Mouse (Mus musculus) MEL (cell line): ENCODE measurements at regions not wholly inside any gene's neighbourhood (a gene's known extent, or its start where the extent isn't known, plus 50 kb on each side); places are given as distances from the start of the nearest gene placed in this dataset.

Experiments
- DNase-seq: peaks from one replicate; pipeline ENCODE4 v3.0.0; 2011; ENCODE audit warnings: low read depth, low spot score
- H3K27ac ChIP-seq: 2 replicates; pipeline ENCODE4 v1.5.1; 2012; ENCODE audit warnings: low read depth, mild to moderate bottlenecking, control low read depth, low read length, moderate library complexity; ENCODE audit not compliant: control insufficient read depth
- H3K27me3 ChIP-seq, 2 experiments: fragments of 150-350 bp in 1 of 2; sonication (generic) in 1 of 2; 2 replicates each; pipeline ENCODE4 v1.6.1; 2012; ENCODE audit warnings: low read length in 2 of 2, mild to moderate bottlenecking in 2 of 2, improper control_type of control experiment in 1 of 2, moderate library complexity in 1 of 2; ENCODE audit not compliant: insufficient read depth in 2 of 2, control insufficient read depth in 1 of 2
- H3K36me3 ChIP-seq, 2 experiments: 2 replicates each; pipeline ENCODE4 v1.6.1; 2012 to 2014; ENCODE audit warnings: low read length in 2 of 2, improper control_type of control experiment in 1 of 2, inconsistent platforms in 1 of 2, mild to moderate bottlenecking in 1 of 2; ENCODE audit not compliant: insufficient read depth in 2 of 2, control insufficient read depth in 1 of 2
- H3K4me1 ChIP-seq, 2 experiments: fragments of 150-350 bp in 1 of 2; sonication (generic) in 1 of 2; 2 replicates each; pipeline ENCODE4 v1.6.1; 2012; ENCODE audit warnings: low read length in 2 of 2, improper control_type of control experiment in 1 of 2, mild to moderate bottlenecking in 1 of 2; ENCODE audit not compliant: insufficient read depth in 2 of 2, control insufficient read depth in 1 of 2
- H3K4me3 ChIP-seq, 2 experiments: fragments of 150-350 bp in 1 of 2; sonication (generic) in 1 of 2; 2 replicates each; pipeline ENCODE4 v1.5.1; 2012; ENCODE audit warnings: low read depth in 2 of 2, low read length in 2 of 2, mild to moderate bottlenecking in 2 of 2, moderate library complexity in 2 of 2, control low read depth in 1 of 2, improper control_type of control experiment in 1 of 2; ENCODE audit not compliant: control insufficient read depth in 1 of 2, insufficient read depth in 1 of 2
- H3K79me2 ChIP-seq: 2 replicates; pipeline ENCODE4 v1.6.1; 2012; ENCODE audit warnings: mild to moderate bottlenecking, low read length, moderate library complexity; ENCODE audit not compliant: control insufficient read depth, poor library complexity, insufficient read depth
- H3K9ac ChIP-seq: 2 replicates; pipeline ENCODE4 v1.6.1; 2012; ENCODE audit warnings: low read depth, mild to moderate bottlenecking, control low read depth, low read length, moderate library complexity; ENCODE audit not compliant: control insufficient read depth, poor library complexity, severe bottlenecking
- H3K9me3 ChIP-seq: fragments of 150-350 bp; sonication (generic); replicated peaks from 2 replicates; pipeline ENCODE4 v1.6.1; 2012; ENCODE audit warnings: mild to moderate bottlenecking, low read length, improper control_type of control experiment, moderate library complexity; ENCODE audit not compliant: insufficient read depth
- CHD1 ChIP-seq: IDR thresholded peaks from 2 replicates; pipeline ENCODE4 v1.6.1; 2012; ENCODE audit warnings: low read depth, mild to moderate bottlenecking, inconsistent platforms, low read length, improper control_type of control experiment
- CHD2 ChIP-seq: IDR thresholded peaks from 2 replicates; pipeline ENCODE4 v1.6.1; 2011; ENCODE audit warnings: low read length, improper control_type of control experiment
- CTCF ChIP-seq, 3 experiments: IDR thresholded peaks in 2 of 3; conservative IDR thresholded peaks in 1 of 3; 2 replicates each; pipeline ENCODE4 v1.5.1; 2011 to 2012; ENCODE audit warnings: low read length in 3 of 3, low read depth in 2 of 3, mild to moderate bottlenecking in 2 of 3, improper control_type of control experiment in 1 of 3, inconsistent platforms in 1 of 3, mixed read lengths in 1 of 3, moderate library complexity in 1 of 3; ENCODE audit not compliant: control insufficient read depth in 1 of 3, insufficient read depth in 1 of 3, poor library complexity in 1 of 3, severe bottlenecking in 1 of 3
- E2F4 ChIP-seq: IDR thresholded peaks from 2 replicates; pipeline ENCODE4 v1.6.1; 2011; ENCODE audit warnings: low read depth, low read length, improper control_type of control experiment, borderline replicate concordance
- EP300 ChIP-seq, 2 experiments: IDR thresholded peaks; 2 replicates each; pipeline ENCODE4 v1.6.1; 2011; ENCODE audit warnings: improper control_type of control experiment in 2 of 2, low read length in 2 of 2, low read depth in 1 of 2, mild to moderate bottlenecking in 1 of 2
- GABPA ChIP-seq: IDR thresholded peaks from 2 replicates; pipeline ENCODE4 v1.6.1; 2012; ENCODE audit warnings: low read depth, mild to moderate bottlenecking, inconsistent platforms, low read length, improper control_type of control experiment, moderate library complexity
- HCFC1 ChIP-seq: IDR thresholded peaks from 2 replicates; pipeline ENCODE4 v1.6.1; 2012; ENCODE audit warnings: low read depth, mild to moderate bottlenecking, inconsistent platforms, low read length, improper control_type of control experiment, moderate library complexity
- JUND ChIP-seq: IDR thresholded peaks from 2 replicates; pipeline ENCODE4 v1.6.1; 2011; ENCODE audit warnings: low read depth, mild to moderate bottlenecking, improper control_type of control experiment, low read length
- MAFK ChIP-seq: IDR thresholded peaks from 2 replicates; pipeline ENCODE4 v1.6.1; 2011; ENCODE audit warnings: low read depth, mild to moderate bottlenecking, low read length, improper control_type of control experiment, borderline replicate concordance
- MXI1 ChIP-seq: IDR thresholded peaks from 2 replicates; pipeline ENCODE4 v1.6.1; 2011; ENCODE audit warnings: mild to moderate bottlenecking, low read depth, low read length, improper control_type of control experiment
- MYC ChIP-seq: IDR thresholded peaks from 2 replicates; pipeline ENCODE4 v1.6.1; 2011; ENCODE audit warnings: low read depth, mild to moderate bottlenecking, low read length, improper control_type of control experiment, moderate library complexity
- NRF1 ChIP-seq: IDR thresholded peaks from 2 replicates; pipeline ENCODE4 v1.6.1; 2014; ENCODE audit warnings: low read depth, mild to moderate bottlenecking, inconsistent platforms, low read length, improper control_type of control experiment, moderate library complexity; ENCODE audit not compliant: poor library complexity, insufficient read depth, severe bottlenecking
- SMC3 ChIP-seq: IDR thresholded peaks from 2 replicates; pipeline ENCODE4 v1.6.1; 2011; ENCODE audit warnings: low read depth, low read length, improper control_type of control experiment
- TBP ChIP-seq: IDR thresholded peaks from 2 replicates; pipeline ENCODE4 v1.8.0; 2011; ENCODE audit warnings: low read depth, low read length, improper control_type of control experiment
- UBTF ChIP-seq: IDR thresholded peaks from 2 replicates; pipeline ENCODE4 v1.6.1; 2012; ENCODE audit warnings: low read depth, mild to moderate bottlenecking, inconsistent platforms, low read length, improper control_type of control experiment, moderate library complexity, borderline replicate concordance; ENCODE audit not compliant: insufficient read depth
- USF2 ChIP-seq, 2 experiments: IDR thresholded peaks; 2 replicates each; pipeline ENCODE4 v1.6.1; 2011 to 2012; ENCODE audit warnings: improper control_type of control experiment in 2 of 2, low read length in 2 of 2, borderline replicate concordance in 1 of 2, inconsistent platforms in 1 of 2, low read depth in 1 of 2, mild to moderate bottlenecking in 1 of 2; ENCODE audit not compliant: insufficient read depth in 1 of 2
- ZC3H11A ChIP-seq: IDR thresholded peaks from 2 replicates; pipeline ENCODE4 v1.6.1; 2012; ENCODE audit warnings: low read depth, mild to moderate bottlenecking, inconsistent platforms, low read length, improper control_type of control experiment
- ZKSCAN1 ChIP-seq: IDR thresholded peaks from 2 replicates; pipeline ENCODE4 v1.6.1; 2012; ENCODE audit warnings: low read depth, mild to moderate bottlenecking, inconsistent platforms, low read length, improper control_type of control experiment, moderate library complexity
- ZMIZ1 ChIP-seq: IDR thresholded peaks from 2 replicates; pipeline ENCODE4 v1.6.1; 2012; ENCODE audit warnings: low read depth, mild to moderate bottlenecking, inconsistent platforms, low read length, improper control_type of control experiment, moderate library complexity
- ZNF384 ChIP-seq: IDR thresholded peaks from 2 replicates; pipeline ENCODE4 v1.6.1; 2012; ENCODE audit warnings: low read depth, mild to moderate bottlenecking, inconsistent platforms, low read length, improper control_type of control experiment

DNA sequence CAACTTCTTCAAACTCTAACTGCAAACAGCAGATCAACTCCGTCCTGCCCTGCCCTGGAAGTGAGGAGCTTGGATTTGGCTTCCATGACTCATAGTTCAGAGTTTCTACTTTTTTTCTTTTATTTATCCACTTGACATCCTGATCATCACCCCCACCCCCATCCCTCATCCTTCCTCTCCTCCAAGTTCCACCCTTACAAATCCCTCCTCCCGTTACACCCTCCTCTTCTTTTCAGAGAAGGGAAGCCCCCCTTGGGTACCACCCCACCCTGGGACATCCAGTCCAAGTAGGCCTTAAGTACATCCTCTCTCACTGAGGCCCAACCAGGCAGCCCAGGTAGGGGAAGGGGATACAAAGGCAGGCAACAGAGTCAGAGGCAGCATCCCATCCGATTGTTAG, 77.3 kb upstream of the Gm45716 start:
- DNase-seq, result no peak
- Histone ChIP-seq H3K79me2 (no peaks in the 10 kb centered on the region), H3K27me3 (peaks cover 0 to 1% of the 10 kb centered on the region in 2 experiments; a peak in 1 of 4 replicates)
- no peak for TF ChIP-seq NRF1
- no peak for TF ChIP-seq ZKSCAN1
- no peak for TF ChIP-seq USF2 (IDR thresholded peaks at IDR 0.05; ENCODE audit: borderline replicate concordance in 1 of 2, insufficient read depth in 1 of 2, low read depth in 1 of 2, low read length in 2 of 2)
- TF ChIP-seq CHD2, result no peak
- TF ChIP-seq UBTF, result no peak
- TF ChIP-seq CTCF (IDR thresholded peaks at IDR 0.05 in 2 of 3, conservative IDR thresholded peaks at IDR 0.05 in 1 of 3; ENCODE audit: control insufficient read depth in 1 of 3, insufficient read depth in 1 of 3, low read depth in 2 of 3, low read length in 3 of 3, poor library complexity in 1 of 3, severe bottlenecking in 1 of 3), result no peak
- TF ChIP-seq ZC3H11A, result no peak
- TF ChIP-seq, all 39 proteins: peak for 0
- Histone ChIP-seq H3K9me3 (no peaks in the 10 kb centered on the region), H3K4me3 (no peak overlapping the region), H3K36me3 (no peaks in the 10 kb centered on the region), H3K4me1 (no peaks in the 10 kb centered on the region), H3K9ac (no peak overlapping the region), H3K27ac (no peak overlapping the region)

DNA sequence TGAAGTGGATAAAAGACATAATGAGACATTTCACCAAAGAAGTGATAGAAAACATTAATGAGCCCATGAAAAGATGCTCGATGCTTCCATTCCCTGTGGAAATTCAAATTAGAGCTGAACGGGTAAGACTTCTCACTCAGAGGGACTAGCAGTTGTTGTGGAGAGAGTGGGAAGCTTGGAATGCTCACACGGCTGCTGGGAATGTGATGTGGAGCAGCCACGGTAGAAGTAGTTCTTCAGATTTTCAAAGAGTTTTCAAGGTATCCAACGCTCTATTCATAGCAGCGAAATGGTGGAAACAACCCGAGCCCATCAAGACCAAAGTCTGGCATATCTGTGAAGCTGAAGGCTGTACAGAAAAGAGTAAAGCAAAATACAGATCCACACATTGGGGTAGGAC, 75.3 kb upstream of the Gm45716 start:
- H3K4me3 ChIP-seq, result no peak overlapping the region
- no peaks in the 10 kb centered on the region for H3K79me2 ChIP-seq
- no peaks in the 10 kb centered on the region for H3K36me3 ChIP-seq
- no peak overlapping the region for H3K9ac ChIP-seq
- no peaks in the 10 kb centered on the region for H3K9me3 ChIP-seq
- no peak for DNase-seq
- no peaks in the 10 kb centered on the region for H3K4me1 ChIP-seq
- peaks cover 0 to 1% of the 10 kb centered on the region in 2 experiments; a peak in 1 of 4 replicates for H3K27me3 ChIP-seq
- no peak for TF ChIP-seq CHD1
- no peak for TF ChIP-seq MYC
- no peak for TF ChIP-seq EP300 (IDR thresholded peaks at IDR 0.05; ENCODE audit: low read depth in 1 of 2, low read length in 2 of 2)
- TF ChIP-seq SMC3, result no peak
- no peak for TF ChIP-seq ZMIZ1
- no peak for TF ChIP-seq ZC3H11A
- no peak for TF ChIP-seq MXI1
- TF ChIP-seq JUND, result no peak
- TF ChIP-seq TBP, result no peak
- no peak for TF ChIP-seq ZNF384
- no peak for TF ChIP-seq MAFK
- TF ChIP-seq GABPA, result no peak
- no peak for TF ChIP-seq HCFC1
- no peak for TF ChIP-seq E2F4
- H3K27ac ChIP-seq, result no peak overlapping the region
